Mouse (Mus musculus) heart, postnatal 10 days (tissue): ENCODE measurements at regions not wholly inside any gene's neighbourhood (a gene's known extent, or its start where the extent isn't known, plus 50 kb on each side); places are given as distances from the start of the nearest gene placed in this dataset.

ENCODE experiments used
- DNase-seq, 2 experiments: peaks; one replicate each; pipeline ENCODE4 v3.0.0; 2021
- intact Hi-C: fragments of 180-260 bp; cut with DNase I; formaldehyde crosslinking; loops from one replicate; pipeline ENCODE4 v1.15.1; 2025

DNA sequence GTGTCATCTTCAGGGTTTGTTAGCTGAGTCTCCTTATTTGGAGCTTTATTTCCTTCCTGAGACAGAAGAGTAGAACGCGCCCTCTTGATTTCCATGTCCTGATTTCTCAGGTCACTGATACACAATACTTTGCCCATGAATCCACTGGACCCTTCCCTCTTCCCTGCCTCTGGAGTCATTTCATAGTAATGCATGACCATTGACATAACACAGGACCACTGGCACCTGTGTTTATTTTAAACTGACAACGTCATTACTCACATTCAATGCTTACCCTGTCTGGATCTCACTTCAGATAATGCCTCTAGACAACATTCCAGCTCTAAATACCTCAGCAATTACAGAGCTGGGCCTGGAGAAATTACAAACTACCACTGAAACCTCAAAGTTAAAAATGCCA, 56.8 kb upstream of the Ptgs2 start:
- intact Hi-C loops, result no loop called here
- no peak for DNase-seq

GRCm38 (mm10) chr1:150041591-150041990, 58.2 kb upstream of the Ptgs2 start:
- intact Hi-C loops, result no loop called here
- DNase-seq, result no peak

- intact Hi-C loops, result no loop called here
These were observed 66.1 kb upstream of the Ptgs2 start for GRCm38 (mm10) chr1:150033729-150034128.

GRCm38 (mm10) chr1:150031743-150032142, 68.1 kb upstream of the Ptgs2 start:
- no peak for DNase-seq
- intact Hi-C loops, result no loop called here

More at GRCm38 (mm10) chr1:150033729-150034128, 66.1 kb upstream of the Ptgs2 start:
- no peak for DNase-seq

DNA sequence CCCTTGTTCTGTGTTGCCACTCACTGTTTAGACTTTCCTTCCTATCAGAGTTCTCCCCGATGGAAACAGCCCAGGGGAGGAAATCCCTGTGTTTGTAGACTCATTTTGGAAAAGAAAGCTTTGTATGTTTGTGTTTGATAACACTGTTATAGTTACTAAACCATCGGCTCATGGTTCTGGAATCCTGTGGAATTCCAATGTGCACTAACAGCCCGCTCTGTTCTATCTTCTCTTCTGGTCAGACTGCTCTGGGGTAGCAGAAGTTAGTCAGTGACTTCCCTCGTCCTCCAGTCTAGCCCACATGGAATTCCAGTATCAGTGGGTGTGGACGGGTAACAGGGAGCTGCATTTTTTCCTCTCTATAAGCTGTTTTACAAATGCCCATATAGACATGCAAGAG, 66.2 kb upstream of the Pla2g4a start:
- peak in 1 of 2 experiments; percentile 4 for DNase-seq
- intact Hi-C loops, result no loop called here

DNA sequence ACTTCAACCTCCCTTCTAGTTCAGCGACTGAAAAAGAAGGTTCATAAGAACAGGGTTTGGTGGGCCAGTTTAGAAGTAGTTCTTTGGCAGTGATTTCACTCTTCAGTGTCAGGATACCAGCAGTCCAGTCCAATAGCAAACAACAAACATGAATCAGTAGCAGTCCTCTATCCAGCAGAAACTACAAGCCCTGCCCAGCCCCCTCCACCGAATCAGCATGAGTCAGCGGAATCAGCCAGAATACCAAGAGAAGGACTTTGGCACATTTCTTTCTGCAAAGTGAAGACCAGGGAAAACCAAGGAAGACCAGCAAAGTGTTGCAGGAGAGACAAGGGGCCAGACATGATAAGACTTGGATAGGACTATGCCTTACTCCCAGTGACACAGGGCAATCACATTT, 65.1 kb upstream of the Pla2g4a start:
- peak in 1 of 2 experiments; percentile 8 for DNase-seq
- intact Hi-C loops, result no loop called here

DNA sequence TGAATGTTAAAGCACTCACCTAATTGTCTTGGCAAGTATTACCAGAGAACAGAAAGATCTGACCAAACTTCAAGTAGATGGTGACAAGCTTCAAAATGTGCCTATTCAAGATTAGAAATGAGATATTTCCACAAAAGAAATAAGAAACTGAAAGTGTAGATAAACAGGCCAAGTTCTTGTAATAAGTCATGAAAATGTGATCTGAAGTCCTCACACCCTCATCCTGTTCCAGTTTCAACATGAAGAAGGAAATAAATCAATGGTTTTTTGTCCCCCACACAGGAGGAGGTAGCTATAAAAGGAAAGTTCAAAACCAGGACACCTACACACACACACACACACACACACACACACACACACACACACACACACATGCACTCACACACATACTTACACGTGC, 54.1 kb upstream of the Pla2g4a start:
- intact Hi-C loops, result no loop called here

DNA sequence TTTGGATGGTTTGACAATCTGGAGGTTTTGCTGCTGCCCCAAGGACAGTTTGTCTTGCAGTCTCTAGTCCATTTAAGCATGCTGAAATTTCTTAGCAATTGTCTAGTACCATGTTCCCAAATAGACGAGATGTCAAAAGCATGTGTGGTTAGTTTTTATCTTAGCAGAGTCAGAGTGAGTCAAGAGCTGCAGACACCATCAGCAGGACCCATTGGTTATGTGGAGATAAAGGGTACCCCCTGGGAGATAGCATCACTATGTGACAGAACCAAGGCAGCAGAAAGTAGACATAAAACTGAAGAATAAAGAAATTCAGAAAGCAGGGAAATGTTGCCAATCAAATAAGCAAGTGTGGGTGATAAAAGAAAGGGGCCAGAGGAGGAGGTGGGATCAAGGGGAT, 51.4 kb upstream of the Pla2g4a start:
- DNase-seq, result no peak
- intact Hi-C loops, result no loop called here

More for the DNA sequence above, 54.1 kb upstream of the Pla2g4a start:
- DNase-seq, result no peak
